Mouse (Mus musculus) C2C12 (cell line): ENCODE results near the gene Fxyd7. TPM values are rescaled to one million over a fixed set of nuclear protein-coding genes. Genes with fewer than 3 reads are reported as not detected.

ENCODE experiments used
- H3K27me3 ChIP-seq: one replicate; pipeline ENCODE4 v1.6.1; 2011; ENCODE audit not compliant: control insufficient read depth, insufficient read depth, insufficient read length
- H3K36me3 ChIP-seq: one replicate; pipeline ENCODE4 v1.6.1; 2011; ENCODE audit not compliant: control insufficient read depth, insufficient read depth
- H3K4me3 ChIP-seq: one replicate; pipeline ENCODE4 v1.5.1; 2011; ENCODE audit warnings: mild to moderate bottlenecking, control low read depth; ENCODE audit not compliant: poor library complexity, insufficient read depth, severe bottlenecking
- H3K79me2 ChIP-seq: one replicate; pipeline ENCODE4 v1.6.1; 2011; ENCODE audit not compliant: control insufficient read depth, insufficient read depth
- H3K79me3 ChIP-seq: one replicate; pipeline ENCODE4 v1.6.1; 2011; ENCODE audit warnings: low read depth, control low read depth
- H3ac ChIP-seq: one replicate; pipeline ENCODE3; 2011; ENCODE audit warnings: low read depth; ENCODE audit not compliant: control insufficient read depth, insufficient read length
- CEBPB ChIP-seq: IDR thresholded peaks from one replicate; pipeline ENCODE4 v1.6.1; 2011; ENCODE audit warnings: low read depth, mild to moderate bottlenecking, control low read depth, moderate library complexity
- CTCF ChIP-seq: IDR thresholded peaks from one replicate; pipeline ENCODE4 v1.5.1; 2011; ENCODE audit not compliant: control insufficient read depth, insufficient read depth, insufficient read length
- FOSL1 ChIP-seq: IDR thresholded peaks from one replicate; pipeline ENCODE4 v1.8.0; 2011; ENCODE audit warnings: mild to moderate bottlenecking, low read length; ENCODE audit not compliant: poor library complexity, insufficient read depth, severe bottlenecking
- MAX ChIP-seq: IDR thresholded peaks from one replicate; pipeline ENCODE4 v1.6.1; 2011; ENCODE audit warnings: mild to moderate bottlenecking, control low read depth
- MYOD1 ChIP-seq: IDR thresholded peaks from one replicate; pipeline ENCODE4 v1.6.1; 2011; ENCODE audit warnings: low read depth; ENCODE audit not compliant: control insufficient read depth, insufficient read length
- MYOG ChIP-seq: IDR thresholded peaks from one replicate; pipeline ENCODE4 v1.6.1; 2011; ENCODE audit not compliant: control insufficient read depth, insufficient read length; ENCODE audit errors: extremely low read depth
- USF1 ChIP-seq: IDR thresholded peaks from one replicate; pipeline ENCODE4 v1.6.1; 2011; ENCODE audit warnings: low read depth, mild to moderate bottlenecking, control low read depth, moderate library complexity
- polyA plus RNA-seq: library from polyadenylated mRNA; unstranded; fragments of >200 nt; fragmentation: generic; extraction: Trizol; gene quantifications from one replicate; pipeline ENCODE4 v1.2.1, GENCODE M21; 2012; ENCODE audit warnings: missing spikeins

The Fxyd7 gene
- polyA plus RNA-seq, 1 experiment, result not detected

GRCm38 (mm10) chr7:31049135-31049845, 2.0 kb downstream of the Fxyd7 start:
- H3ac ChIP-seq, result no peak overlapping the region
- peaks cover 7% of the 10 kb centered on the region for H3K27me3 ChIP-seq
- H3K79me2 ChIP-seq, result no peaks in the 10 kb centered on the region
- no peak overlapping the region for H3K4me3 ChIP-seq
- TF ChIP-seq CEBPB, result no peak
- TF ChIP-seq MYOD1, result no peak
- no peak for TF ChIP-seq USF1
- TF ChIP-seq MYOG, result no peak
- no peaks in the 10 kb centered on the region for H3K79me3 ChIP-seq
- no peaks in the 10 kb centered on the region for H3K36me3 ChIP-seq

DNA sequence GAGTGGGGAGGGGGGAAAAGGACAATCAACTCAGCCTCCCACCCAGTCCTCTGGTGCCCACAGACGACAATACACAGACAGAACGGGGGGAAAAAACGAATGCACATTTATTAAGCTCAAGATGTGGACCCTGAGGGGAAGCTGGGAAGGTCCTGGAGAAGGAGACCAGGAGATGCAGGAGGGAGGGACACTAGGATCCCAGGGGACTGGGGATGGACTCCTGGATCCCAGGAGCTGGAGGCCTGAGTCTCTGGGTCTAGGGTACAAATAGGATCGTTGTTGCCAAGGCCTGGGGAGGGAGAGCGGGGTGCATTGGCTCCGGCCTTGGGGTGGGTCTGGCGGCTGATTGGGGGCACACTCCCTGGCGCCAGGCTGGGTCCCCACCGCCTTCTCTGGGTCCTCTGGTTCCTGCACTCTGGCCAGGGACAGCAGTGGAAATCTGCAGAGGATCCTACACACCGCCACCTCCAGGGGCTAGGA, 8.8 kb downstream of the Fxyd7 start, which contains the start of gene Fxyd5:
Gene Fxyd5, minus strand, starts transcription at position 51 of the 480 bp plus-strand sequence.
- no peaks in the 10 kb centered on the region for H3K27me3 ChIP-seq
- no peaks in the 10 kb centered on the region for H3K36me3 ChIP-seq
- H3K79me2 ChIP-seq, result no peaks in the 10 kb centered on the region
- H3ac ChIP-seq, result peak within 1 kb of the TSS; percentile 68
- H3K4me3 ChIP-seq, result peak within 1 kb of the TSS; percentile 37
- TF ChIP-seq USF1 (no peak), CTCF (no peak), FOSL1 (no peak), MYOG (no peak), MYOD1 (no peak), MAX (no peak), CEBPB (no peak)
- no peaks in the 10 kb centered on the region for H3K79me3 ChIP-seq

GRCm38 (mm10) chr7:31041662-31042315, 9.5 kb downstream of the Fxyd7 start:
- no peaks in the 10 kb centered on the region for H3K27me3 ChIP-seq
- peak overlapping the region; percentile 68 for H3ac ChIP-seq

DNA sequence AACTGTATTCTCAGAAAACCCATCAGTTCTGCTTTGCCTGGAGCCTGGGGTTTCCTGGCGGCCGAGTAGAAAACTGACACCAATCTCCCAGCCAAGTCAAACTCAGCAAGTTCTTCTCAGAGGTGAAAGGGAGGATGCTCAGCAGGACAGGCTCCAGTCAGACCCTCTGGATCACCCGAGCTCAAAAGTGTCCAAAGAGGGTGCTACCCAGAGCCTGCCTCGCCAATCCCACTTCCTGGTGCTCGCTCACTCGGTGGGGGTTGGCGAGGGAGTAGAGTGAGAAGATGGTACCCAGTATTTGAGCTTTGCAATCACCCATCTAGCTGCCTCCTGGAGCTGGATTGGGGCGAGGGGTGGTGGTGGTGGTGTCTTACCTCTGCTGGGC, 10.3 kb downstream of the Fxyd7 start:
- TF ChIP-seq FOSL1, result no peak
- no peak for TF ChIP-seq MYOG
- no peak for TF ChIP-seq CEBPB
- TF ChIP-seq CTCF, result no peak
- no peak for TF ChIP-seq USF1
- no peak for TF ChIP-seq MYOD1
- TF ChIP-seq MAX, result no peak
- Histone ChIP-seq H3K4me3 (no peak overlapping the region), H3ac (peak overlapping the region; percentile 25), H3K36me3 (no peaks in the 10 kb centered on the region), H3K27me3 (no peaks in the 10 kb centered on the region), H3K79me3 (no peaks in the 10 kb centered on the region), H3K79me2 (no peaks in the 10 kb centered on the region)

More at GRCm38 (mm10) chr7:31041662-31042315, 9.5 kb downstream of the Fxyd7 start:
- Histone ChIP-seq H3K4me3 (peak overlapping the region; percentile 37), H3K79me2 (no peaks in the 10 kb centered on the region), H3K79me3 (no peaks in the 10 kb centered on the region), H3K36me3 (no peaks in the 10 kb centered on the region)
- no peak for TF ChIP-seq MYOG
- no peak for TF ChIP-seq CTCF
- TF ChIP-seq CEBPB, result no peak

DNA sequence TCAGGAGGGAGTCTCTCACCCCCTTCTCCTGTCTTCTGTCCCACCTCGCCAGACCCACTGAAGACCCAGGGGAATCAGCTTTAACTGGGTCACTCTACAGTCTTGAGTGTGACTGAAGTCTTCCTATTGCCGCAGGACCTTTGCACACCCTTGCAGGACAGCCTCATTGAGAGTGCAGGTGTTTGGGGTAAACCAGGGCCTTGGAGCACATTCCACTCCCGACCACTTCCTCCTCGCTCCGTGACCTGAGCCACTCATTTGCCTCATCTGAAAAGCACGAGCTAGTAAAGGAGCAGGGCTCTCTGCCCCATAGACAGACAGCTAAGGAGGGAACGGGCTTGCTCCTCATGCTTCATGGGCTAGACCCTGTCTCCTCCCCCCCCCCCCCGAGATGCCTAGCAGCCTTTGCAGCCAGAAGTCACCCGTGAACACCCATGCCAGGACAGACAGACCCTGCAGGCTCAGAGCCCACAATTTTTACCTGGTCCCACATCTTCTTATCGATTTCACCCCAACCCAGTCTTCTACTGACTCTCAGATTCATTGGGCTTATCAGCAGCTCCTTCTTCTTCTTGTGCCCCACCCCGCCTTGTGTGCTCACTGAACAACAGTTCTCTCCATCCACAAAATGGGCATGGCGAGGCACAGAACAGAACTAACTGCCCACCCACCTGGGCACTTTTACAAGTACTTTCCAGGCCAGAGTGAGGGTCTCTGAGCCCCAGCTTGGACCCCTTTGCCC, 10.8 kb downstream of the Fxyd7 start:
- Histone ChIP-seq H3K79me2 (no peaks in the 10 kb centered on the region), H3ac (no peak overlapping the region), H3K79me3 (no peaks in the 10 kb centered on the region), H3K4me3 (no peak overlapping the region), H3K36me3 (no peaks in the 10 kb centered on the region), H3K27me3 (no peaks in the 10 kb centered on the region)
- TF ChIP-seq CEBPB, result no peak
- no peak for TF ChIP-seq MYOD1
- no peak for TF ChIP-seq MAX
- no peak for TF ChIP-seq FOSL1
- TF ChIP-seq USF1, result no peak
- TF ChIP-seq MYOG, result no peak
- no peak for TF ChIP-seq CTCF
